Mouse (Mus musculus) retina, adult 2 months (tissue): ENCODE data around the gene Npb.

ENCODE experiments used
- DNase-seq: peaks from one replicate; pipeline ENCODE4 v3.0.0-alpha.2; 2012; ENCODE audit warnings: low read depth, low spot score

The Npb gene

DNA sequence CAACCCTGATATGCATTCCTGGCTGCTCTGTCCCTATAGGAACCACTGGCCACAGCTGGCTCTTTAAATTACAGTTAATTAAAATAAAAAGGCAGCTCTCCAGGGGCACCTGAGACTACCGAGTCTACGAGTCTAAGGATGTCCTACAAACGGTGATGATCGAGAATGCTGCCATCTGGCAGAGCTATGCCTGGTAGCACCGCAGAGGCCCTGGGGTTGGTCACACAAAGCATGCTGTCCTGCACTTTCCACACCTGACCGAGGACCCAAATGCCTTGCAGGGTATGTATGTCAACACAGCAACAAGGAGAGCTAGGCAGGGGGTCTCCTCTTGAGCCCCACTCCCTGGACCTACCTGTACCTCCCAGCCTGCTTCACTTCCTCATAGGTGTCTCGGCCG, 5.7 kb downstream of the Npb start:
- no peak for DNase-seq

DNA sequence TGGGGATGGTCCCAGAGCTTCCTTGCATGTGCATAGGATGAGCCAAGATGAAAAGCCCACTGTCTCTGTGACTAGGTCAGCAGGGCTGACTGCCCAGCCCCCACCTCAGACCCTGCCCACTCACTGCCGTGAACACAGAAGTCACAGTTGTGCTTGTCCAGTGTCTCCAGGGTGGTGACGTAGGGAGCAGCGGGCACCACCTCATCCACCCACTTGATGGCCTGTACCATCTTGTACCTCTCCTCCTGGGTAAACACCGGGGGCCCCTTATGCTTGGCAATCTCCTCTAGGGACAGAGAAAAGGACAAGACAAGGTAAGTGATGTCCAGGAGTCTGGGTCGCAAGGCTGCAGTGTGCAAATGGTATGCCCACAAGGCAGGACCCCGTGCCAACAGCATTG, 6.9 kb downstream of the Npb start:
- DNase-seq, result no peak

DNA sequence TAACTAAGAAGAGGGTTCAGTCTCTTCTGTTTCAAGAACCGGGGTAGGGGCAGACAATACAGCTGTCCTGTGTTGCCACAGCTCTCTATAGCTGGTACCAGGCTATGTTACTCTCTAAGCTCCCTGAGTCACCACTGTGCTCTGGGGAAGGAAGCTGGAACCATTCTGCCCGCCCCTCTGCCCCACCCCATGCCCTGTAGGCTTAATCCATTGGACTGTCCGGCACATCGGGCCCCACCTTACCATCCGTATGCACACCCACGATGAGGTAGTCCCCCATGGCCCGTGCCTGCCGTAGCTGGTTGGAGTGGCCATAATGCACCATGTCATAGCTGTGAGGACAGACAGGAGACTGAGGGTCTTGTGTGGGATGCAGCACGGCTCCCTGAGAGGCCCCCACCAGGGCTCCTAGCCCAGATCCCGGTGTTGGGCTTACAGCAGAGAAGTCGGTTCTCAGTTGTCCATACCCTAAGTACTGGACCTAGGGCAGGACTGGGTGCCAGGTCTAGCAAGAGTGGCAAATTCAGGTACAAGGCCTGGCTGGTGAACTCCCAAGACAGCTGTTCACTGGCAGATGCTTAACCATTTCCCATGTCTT, 7.4 kb downstream of the Npb start:
- DNase-seq, result no peak

DNA sequence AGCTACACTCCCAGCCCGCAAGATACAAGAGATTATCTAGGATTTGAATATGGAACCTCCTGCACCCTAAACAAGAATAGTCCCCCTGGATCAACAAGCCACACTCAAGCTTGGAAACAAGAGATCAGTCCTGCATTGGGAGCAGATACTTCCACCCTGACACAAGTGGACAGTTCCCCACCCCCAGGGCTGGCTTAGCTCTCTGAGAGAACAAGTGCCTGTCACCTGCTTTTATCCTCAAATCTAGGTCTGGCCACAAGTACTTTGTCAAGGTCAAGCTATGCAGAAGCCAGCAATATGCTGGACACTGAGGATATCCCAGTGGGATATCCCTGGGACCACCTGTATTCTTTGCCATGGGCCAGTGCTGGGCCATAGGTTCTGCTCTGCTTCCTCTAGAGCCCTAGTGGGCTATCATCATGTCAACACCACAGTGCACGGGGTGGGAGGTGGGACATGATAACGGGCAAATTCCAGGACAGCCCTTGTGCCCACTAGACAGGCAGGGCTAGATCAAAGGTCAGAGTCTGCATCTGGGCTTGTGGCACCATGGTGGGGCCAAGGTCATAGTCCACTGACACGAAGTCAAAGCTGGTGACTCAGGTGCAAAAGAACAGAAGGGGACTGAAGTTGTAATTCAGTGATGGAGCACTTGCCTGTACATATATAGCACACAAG, 8.5 kb downstream of the Npb start:
- no peak for DNase-seq

DNA sequence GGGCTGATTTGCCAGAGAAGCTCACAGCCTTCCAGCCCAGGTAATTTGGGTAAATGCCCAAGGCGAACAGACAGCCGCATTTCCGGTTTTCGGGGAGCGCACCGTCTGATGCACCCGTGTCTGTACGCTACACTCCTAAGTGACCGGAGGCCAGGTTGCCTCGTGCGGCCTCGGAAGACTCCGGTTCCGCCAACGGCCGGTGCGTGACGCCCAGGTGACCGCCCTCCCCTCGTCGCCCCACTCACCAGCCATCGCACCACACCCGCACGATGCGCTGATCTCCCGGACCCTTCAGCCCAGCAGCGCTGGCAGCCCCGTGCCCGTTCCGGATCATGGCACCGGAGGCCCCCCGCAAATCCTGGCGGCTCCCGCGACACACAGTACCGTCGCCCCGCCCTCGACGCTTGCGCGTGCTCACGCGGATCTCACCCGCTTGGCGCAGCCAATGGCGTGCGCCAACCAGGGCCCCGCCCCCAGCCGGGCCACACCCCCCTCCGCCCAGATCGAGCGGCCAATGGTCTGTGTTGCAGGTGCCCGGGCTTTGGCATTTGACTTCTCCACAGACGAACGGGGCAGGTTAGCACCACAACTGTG, 9.3 kb downstream of the Npb start, which contains the start of gene Pcyt2:
Gene Pcyt2 (minus strand): TSS at position 418 of the 594 bp plus-strand sequence.
- DNase-seq, result peak; percentile 73

DNA sequence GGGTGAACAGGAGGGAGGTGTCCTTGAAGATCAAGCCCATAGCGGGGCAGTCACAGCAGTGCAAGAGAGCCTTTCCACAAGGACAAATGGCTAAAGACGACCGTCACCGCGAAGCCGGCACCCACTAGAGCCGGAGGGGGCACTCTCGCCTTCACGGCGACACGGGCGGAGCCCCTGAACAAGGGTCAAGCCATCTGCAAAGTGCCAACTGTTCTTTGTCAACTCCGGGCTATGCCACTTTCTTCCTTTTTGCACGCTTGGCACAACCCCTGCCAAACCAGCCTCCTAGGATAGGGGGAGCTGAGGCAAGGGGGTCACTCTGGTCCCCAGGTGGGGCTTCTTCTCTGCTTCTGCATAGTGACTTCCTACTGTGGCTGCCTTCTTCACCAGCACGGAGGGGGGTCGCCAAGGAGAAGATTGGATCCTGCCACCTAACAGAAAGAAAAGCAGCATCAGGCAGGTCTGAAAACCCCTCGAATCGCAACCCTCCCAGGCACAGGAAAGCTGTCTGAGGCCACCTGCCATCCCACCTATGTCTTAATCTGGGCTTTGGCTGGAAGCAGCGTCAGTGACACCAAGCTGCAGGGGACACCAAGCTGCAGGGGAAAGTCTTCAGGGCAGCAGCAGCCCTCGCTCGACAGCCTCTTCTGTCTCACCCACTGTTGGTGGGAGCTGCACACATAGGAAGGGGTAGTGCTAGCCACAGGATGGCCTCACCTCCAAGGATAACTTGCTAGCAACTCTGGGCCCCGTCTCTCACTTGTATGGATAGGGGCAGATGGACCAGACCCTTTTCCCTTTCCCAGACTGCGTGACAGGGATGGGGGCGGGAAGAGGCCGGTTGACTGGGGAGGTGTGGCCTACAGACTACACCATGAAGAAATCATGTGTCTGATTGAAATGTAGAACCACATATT, 10.6 kb downstream of the Npb start:
- no peak for DNase-seq

DNA sequence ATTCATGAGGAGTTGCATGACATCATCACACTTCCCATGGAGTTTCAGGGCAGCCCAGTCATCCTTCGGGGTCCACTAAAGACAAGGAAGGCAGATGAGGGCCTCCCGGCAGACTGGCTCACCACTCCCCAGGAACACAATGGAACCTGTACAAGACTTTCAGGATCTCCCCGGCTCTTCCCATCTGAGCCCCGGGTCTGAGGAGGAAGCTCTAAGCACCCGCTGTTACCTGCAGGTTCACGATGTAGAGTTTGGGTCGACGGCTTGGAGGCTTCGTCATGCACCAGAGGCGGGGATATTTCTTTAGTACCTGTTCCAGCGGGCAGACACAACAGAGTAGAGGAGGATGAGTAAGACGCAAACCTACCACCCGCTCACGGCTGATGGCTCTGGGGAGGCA, 11.9 kb downstream of the Npb start:
- DNase-seq, result no peak

DNA sequence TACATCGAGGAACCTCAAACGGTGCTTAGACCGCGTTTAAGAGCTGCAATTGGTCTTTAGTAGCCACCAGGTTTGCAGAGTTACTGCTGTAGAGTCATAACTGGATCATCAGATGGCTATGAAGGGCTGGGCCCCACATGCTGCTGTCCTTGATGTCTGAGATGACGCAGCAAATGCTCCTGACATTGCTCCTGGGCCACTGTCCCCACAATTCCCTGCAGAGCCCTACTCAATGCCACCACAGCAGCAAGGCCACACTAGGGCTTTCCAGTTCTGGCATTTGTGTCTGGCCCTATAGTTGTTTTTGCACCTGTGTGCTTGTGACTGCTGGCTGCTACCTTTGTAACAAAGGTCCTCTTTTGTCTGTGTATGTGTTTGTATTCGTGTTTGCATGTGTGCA, 14.5 kb downstream of the Npb start:
- DNase-seq, result no peak

DNA sequence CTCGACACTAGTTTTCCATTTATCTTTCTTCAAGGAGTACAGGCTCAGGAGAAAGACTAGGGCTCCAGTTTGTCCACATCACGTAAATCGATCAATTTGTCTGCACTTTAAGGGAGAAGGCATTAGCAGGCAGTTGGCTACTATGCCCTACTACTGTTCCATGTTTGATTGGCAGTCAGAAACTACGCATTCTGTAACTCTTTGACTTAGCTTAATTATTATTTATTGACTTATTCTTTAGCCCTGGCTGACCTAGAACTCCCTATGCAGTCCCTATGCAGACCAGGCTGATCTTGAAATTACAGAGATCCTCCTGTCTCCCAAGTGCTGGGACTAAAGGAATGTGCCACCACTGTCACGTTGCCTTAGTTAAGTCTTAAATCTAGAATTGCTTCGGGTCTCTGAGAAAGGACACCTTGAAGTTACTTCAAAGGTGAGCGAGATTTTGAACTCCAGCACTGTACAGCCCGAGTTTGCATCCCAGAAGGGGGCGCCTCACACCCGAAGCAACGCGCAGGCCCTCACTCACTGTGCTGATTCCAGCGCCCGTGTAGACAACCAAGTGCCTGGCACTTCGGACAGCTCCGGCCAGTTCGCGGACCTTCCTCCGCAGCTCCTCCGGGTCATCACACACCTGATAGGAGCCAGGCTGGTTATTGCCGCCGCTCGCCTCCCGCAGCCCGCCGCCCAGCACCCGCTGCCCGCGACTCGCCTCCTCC, 15.8 kb downstream of the Npb start:
- no peak for DNase-seq

DNA sequence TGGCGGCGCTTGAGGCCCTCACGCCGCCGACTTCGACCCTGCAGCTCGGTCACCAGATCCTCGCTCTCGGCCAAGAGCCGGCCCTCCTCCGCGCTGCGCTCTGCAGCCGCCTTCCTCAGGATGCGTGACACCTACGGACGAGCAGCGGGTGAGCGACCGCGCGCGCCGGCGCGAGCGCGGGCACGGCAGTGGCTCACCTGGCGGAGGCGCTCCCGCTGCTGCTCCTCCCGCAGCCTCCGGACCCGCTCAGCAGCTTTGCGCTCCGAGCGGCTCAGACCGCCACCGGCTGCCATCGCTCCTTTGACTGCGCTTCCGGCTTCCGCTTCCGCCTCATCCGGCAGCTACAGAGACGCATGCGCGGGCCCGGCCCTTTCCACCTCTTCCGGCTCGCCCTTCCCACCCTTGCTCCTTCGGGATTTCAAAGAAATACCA, 16.4 kb downstream of the Npb start:
- peak; percentile 66 for DNase-seq

DNA sequence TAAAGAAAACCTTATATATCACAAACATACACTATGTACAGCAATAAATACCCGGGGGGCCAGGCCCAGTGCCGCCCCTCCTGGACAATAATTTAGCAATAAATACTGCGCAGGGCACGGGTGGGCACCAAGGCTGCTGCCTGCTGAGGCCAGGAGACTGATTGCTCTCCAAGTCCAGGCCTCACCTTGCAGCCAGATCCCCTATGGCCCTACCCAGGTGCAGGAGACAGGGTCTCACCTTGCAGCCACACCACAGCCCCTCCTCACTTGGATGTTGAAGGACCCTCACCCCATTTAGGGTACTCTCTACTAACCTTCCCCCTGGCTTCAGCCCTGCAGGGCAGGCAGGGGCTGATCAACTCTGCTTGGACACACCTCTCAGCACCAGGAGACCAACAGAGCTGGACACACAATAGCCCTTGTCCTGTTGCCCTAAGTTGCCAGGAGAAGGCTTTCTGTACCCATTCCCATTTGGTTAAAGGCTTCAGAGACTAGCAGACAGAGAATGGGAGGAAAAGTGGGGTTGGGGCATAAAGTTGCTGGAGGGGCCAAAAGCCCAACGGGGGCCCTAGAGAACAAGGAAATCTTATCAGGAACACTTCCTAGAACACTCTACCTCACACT, 17.0 kb downstream of the Npb start, which contains the start of gene Sirt7:
Gene Sirt7 (minus strand): TSS at position 89 of the 624 bp plus-strand sequence.
- no peak for DNase-seq

DNA sequence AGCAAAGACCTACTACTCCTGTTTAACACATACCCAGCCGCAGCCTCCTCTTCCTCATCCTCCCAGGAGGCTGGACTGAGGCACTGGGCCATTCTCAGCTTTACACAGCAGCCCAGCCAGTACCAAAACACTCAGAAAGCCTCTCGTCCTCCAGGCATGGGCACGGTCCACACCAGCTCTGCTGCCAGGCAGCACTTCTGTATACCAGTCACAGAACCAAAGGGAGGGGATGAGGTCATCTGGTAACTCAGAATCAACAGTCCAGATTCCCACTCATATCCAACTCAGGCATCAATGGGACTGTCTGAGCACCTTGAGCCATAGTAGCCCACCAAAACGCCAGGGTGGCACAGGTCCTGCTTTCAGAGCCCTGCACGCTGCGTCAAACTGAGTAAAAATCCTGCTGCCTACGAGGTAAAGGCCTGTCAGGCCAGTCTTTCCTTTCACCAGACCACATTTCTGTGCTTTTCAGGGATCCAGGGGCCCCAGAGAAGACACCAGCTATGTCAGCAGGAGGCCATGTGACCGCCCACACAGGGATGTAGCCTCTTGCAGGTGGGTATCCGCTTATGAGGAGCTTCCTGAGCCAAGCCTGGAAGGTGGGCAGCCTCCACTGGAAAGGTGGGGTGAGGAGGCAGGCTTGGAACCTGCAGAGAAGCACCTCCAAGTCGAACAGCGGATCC, 18.6 kb downstream of the Npb start:
- no peak for DNase-seq

DNA sequence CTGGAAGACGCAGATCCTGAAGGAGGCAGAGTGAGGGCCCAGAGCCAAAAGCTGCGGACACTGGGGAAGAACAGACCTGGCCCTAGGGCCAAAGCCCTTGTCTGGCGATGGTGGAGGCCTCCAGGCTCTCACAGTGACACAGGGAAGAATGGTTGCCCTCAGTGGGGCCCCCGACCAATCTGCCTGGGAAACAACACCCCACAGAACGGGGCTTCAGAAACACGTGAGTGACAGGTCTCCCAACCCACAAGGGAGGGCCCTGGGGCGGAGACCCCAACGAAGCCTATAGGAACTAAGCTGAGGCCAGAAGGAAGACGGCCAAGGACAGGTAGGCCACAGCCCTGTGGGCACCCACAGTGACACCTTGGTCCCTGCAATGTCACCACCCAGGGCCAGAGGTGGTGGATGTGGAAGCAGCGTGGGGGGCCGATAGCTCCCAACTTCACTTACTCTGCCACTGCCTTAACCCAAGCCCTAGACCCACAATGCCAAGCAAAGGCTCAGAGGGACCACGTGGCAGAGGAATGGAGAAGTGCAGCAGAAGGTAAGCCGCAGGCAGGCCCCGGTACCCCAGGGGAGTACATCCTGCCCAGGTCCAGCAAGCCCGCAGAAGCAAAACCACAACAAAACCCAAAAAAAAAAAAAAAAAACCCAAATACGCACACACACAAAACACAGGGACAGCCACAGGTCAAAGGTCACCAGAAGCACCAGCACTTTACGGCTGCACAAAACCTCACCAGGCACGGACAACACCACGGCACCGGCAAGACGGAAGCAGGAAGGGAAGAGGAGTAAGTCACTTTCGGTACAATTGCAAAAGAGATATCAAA, 19.4 kb downstream of the Npb start:
- no peak for DNase-seq

DNA sequence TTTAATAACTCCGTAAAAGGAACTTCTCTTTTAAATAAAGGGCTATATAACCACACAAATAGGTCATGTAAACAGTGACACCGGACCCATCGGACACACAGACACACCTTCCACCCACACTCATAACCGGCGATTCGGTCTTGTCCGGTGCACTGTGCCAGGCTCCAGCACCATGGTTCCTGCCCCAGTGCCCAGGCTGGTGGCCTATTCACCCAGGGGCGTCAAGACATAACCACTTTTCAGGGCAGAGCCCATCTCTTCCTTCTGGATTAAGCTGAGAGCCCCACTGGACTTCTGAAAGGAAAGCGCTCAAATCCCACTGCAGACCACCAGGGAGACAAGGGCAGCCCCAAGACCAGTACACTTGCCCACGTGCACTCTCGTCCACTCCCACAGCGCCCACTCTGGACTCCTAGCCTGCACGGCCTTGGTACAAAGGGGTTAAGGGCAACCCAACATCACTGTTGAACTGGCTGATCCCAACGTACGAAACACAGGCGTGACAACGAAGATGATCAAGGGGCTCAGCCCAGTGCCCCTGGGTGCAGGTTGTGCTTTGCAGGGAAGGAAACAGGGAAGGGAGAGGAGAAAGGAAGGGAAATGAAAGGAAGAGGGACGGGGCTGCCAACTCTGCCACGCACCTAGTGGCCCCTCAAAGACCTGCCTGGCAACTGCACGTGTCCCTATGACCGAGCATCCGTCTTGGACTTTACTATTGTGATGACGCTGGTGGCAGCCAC, 20.5 kb downstream of the Npb start:
- no peak for DNase-seq

DNA sequence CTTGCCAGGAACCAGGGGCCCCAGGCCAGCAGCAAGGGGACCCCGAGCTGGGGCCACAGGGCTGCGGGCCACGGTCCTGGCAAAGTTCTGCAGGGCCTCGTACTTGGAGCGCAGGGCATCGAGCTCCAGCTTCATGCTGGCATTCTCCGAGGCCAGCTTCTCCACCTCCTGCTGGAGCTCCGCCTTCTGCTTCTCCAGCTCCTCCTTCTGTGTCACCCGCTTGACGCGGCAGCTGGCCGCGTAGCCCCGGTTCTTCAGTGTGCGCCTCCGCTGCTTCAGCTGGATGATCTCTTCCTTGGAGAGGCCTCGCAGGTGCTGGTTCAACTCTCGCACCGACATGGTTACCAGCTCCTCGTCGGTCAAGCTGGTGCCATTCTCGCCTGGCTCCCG, 21.1 kb downstream of the Npb start:
- DNase-seq, result no peak

DNA sequence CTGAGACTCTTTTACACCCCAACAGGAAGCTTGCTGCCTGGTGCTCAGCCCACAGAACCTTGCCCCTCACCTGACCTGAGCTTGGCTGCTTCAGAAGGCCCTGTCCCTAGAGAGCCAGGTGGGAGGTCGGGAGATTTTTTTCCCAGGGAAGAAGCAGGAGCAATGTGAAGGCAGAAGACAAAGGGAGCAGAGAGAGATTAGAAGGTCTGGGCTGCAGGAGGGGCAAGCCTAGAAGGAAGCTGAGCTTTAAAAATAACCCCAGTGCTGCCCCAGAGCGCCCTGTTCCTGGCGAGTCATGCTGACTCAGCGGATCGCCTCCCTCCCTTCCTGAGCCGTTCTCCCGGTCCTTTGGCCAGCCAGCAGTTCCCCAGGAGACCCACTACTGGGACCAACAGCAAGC, 21.6 kb downstream of the Npb start:
- DNase-seq, result no peak

DNA sequence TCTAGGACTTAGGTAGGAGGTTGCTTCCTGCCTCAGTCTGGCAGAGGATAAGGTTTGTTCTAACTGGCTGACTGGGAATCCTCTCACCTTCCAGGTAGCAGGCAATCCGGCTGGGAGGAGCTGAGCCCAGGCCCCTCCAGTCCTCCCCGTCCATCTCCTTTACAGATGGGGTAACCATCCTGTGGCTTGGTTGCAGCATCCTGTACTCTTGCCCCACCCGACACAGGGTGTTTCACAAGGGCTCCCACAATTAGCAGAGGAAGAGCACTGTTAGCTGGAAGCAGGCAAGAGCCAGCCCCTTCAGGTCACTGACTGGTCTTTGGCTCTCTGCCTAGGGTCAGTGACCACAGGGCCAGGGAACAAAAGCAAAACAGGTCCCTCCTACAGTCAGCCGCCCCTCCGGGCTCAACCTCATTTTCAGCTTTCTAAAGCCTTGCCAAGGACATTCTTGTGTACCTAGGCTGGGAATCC, 22.2 kb downstream of the Npb start:
- no peak for DNase-seq

DNA sequence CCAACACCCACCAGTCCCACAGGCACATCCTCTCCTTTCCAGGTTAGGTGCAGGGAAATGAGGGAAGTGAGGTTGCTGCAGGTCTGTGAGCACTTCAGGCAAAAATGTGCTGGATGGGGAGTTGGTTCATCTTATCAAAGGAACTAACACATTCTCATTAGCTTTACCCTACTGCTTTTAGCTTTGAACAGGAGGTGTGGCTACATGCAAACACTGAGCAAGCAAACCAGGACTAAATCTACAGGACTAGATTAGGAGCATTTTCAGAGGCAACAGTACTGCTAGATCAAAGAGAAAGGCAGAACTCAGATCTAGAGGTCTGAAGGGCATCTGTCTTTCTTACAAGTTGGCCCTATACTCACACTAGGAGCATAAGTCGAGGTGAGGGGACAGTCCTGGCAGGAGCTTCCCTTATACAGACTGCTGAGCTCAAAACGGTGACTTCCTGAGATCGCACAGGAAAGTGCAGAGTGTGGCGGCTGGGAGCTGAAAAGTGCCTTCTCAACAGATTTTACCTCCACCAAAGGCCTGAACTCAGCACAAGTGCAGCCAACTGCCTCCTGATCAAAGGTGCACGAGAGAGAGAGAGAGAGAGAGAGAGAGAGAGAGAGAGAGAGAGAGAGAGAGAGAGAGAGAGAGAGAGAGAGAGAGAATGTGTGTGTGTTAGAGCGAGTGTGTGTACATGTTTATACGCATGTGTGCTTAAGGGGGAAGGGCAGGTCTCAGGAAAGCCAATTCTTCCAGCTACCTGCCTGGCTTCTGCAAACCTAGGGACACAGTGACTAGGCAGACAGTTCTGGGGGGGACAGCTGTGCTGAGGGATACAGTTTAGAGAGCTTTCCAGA, 22.8 kb downstream of the Npb start:
- DNase-seq, result no peak
